Mouse (Mus musculus) spleen, adult 2 months (tissue): Measurements from ENCODE around the gene Osbpl10.

Source experiments
- CTCF ChIP-seq: fragments of 200-500 bp; IDR thresholded peaks from 2 replicates; pipeline ENCODE4 v1.5.1; 2011; ENCODE audit warnings: mild to moderate bottlenecking, inconsistent platforms; ENCODE audit not compliant: insufficient read depth, insufficient read length, insufficient replicate concordance; ENCODE audit errors: extremely low read depth
- POLR2A ChIP-seq: fragments of 200-500 bp; IDR thresholded peaks from 2 replicates; pipeline ENCODE4 v1.6.1; 2011; ENCODE audit warnings: low read depth, low read length, inconsistent platforms

DNA sequence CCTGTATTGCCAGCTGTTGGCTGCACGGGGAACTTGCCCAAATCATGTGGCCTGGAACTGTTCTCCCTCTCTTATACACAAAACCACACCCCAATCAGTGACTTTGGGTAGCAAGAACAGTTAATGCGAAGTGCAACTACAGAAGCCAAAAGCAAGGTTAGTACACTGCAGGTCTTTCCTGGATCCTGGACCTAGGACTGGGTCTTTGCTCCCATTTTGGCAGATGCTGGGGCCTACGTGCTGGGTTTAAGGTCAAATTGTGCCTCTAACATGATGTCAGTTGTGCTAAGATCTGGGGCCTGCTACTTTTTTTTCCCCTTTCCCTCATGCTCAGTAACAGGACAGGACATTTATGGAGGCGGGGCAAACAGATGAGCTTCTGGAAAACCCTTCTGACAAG lies 17.3 kb downstream of the Osbpl10 start:
- TF ChIP-seq CTCF (no peak), POLR2A (no peak)
